Mouse (Mus musculus) heart, adult 2 months (tissue): ENCODE data around the gene Grik4.

Experiments
- CTCF ChIP-seq: fragments of 200-600 bp; IDR thresholded peaks from 2 replicates; pipeline ENCODE4 v1.8.1; 2022; ENCODE audit warnings: antibody characterized with exemption, mild to moderate bottlenecking, moderate library complexity
- EP300 ChIP-seq: fragments of 200-500 bp; IDR thresholded peaks from 2 replicates; pipeline ENCODE4 v1.6.1; 2011; ENCODE audit warnings: low read depth, low read length, control low read depth; ENCODE audit not compliant: insufficient read depth
- POLR2A ChIP-seq: fragments of 200-500 bp; IDR thresholded peaks from 2 replicates; pipeline ENCODE4 v1.6.1; 2011; ENCODE audit warnings: mild to moderate bottlenecking, low read depth, low read length, control low read depth; ENCODE audit not compliant: insufficient read depth

GRCm38 (mm10) chr9:42786286-42786685 lies 158.0 kb downstream of the Grik4 start:
- TF ChIP-seq CTCF: no peak
- TF ChIP-seq EP300: no peak
- no peak for TF ChIP-seq POLR2A
